Mouse (Mus musculus) lung, postnatal 0 days (tissue): ENCODE data around the gene Gfra1.

Experiments used
- CTCF ChIP-seq: IDR thresholded peaks from 2 replicates; pipeline ENCODE4 v1.5.1; 2016; ENCODE audit warnings: antibody characterized with exemption, mild to moderate bottlenecking
- EP300 ChIP-seq: IDR thresholded peaks from 2 replicates; pipeline ENCODE4 v1.6.1; 2016; ENCODE audit warnings: antibody characterized with exemption, mild to moderate bottlenecking, control low read depth

- TF ChIP-seq CTCF = no peak
- no peak for TF ChIP-seq EP300
Observed at GRCm38 (mm10) chr19:58345137-58345536, 110.6 kb downstream of the Gfra1 start.
